ENCODE assay signal across 17 mouse cellular contexts in the genomic region with DNA sequence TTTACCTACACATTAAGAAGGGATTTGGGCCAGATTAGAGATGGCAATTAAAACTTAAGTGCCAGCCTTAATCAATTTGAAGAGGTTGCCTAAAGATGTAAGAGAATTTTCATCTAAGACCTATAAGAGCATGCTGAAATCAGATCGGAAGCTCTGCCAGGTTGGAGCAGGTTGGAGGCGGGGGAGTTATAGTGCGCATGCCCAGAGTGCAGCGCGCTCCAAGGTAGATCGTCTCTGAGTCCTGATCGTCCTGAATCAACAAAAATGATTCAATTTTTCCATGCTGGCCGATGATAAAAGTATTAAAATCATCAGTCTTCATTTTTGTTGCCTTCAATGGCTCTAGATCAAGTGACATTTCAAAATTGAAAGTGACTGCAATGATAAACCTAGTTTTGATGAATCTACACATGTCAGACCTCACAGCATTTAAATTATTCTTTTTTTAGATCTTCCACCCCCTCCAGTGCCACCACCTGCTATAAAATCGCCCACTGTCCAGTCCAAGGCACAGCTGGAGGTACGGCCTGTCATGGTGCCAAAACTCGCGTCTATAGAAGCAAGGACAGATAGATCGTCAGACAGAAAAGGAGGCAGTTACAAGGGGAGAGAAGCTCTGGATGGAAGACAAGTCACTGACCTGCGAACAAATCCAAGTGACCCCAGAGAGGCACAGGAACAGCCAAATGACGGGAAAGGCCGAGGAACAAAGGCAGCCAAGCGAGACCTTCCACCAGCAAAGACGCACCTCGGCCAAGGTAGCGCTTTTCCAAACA.
A peak's percentile ranks its signal among the peaks of the same experiment; 100 is the strongest.
DNase-seq lines count a peak whose midpoint lies in the region; ATAC-seq and TF ChIP-seq lines count a peak whose summit lies in the region.
"Had no signal": no experiment of that assay in that cellular context is flagged by ENCODE, and none has a peak within 500 bp of the region (broad histone marks: within the 10 kb centered on the region; RNA-seq: fewer than 3 reads in every experiment).

No protein-coding gene starts in this region.

- H3K36me3 ChIP-seq in hindbrain, postnatal 0 days (ENCODE audit: insufficient read depth, low read length): peaks cover 5% of the 10 kb centered on the region; the same call in 1 of the 2 replicates
- H3K36me3 ChIP-seq in hindbrain, embryonic 13.5 days: peaks cover 17% of the 10 kb centered on the region
- H3K36me3 ChIP-seq: heart, embryonic 15.5 days had no signal

- H3K9me3 ChIP-seq in hindbrain, postnatal 0 days (ENCODE audit: low read length): no peaks in the 10 kb centered on the region
- 0 out of 2 replicates have a peak, but pooled peaks cover under 1% of the 10 kb centered on the region for H3K9me3 ChIP-seq in hindbrain, embryonic 13.5 days
- H3K9me3 ChIP-seq: forebrain, embryonic 13.5 days; heart, embryonic 15.5 days; kidney, embryonic 15.5 days; midbrain, embryonic 10.5 days had no signal

- no peak overlapping the region for H3K9ac ChIP-seq in hindbrain, postnatal 0 days (replicated peaks; ENCODE audit: low read length)
- H3K9ac ChIP-seq in hindbrain, embryonic 13.5 days: no peak overlapping the region
- H3K9ac ChIP-seq: forebrain, embryonic 13.5 days; heart, embryonic 15.5 days; kidney, embryonic 15.5 days had no signal

- peak; percentile 65; the same call in 1 of the 2 replicates for TF ChIP-seq POLR2A in cerebellum, adult 2 months (IDR thresholded peaks at IDR 0.05; ENCODE audit: borderline replicate concordance, insufficient read depth, low read length)

- 57% methylated on average over 20 of the region's 20 CpGs for WGBS in hindbrain, postnatal 0 days
- 62% methylated on average over 20 of the region's 20 CpGs for WGBS in hindbrain, embryonic 13.5 days
- WGBS in cerebellum, adult 2 months: 11% methylated on average over 20 of the region's 20 CpGs

- ATAC-seq in hindbrain, postnatal 0 days: peak; percentile 82
- no peak for ATAC-seq in hindbrain, embryonic 13.5 days (ENCODE audit: low FRiP score)
- no peak for ATAC-seq in monocyte, adult 5-6 weeks (replicated peaks; ENCODE audit: insufficient number of reproducible peaks, low FRiP score, low TSS enrichment, poor library complexity, severe bottlenecking)
- ATAC-seq: forebrain, embryonic 13.5 days had no signal

- peak overlapping the region; percentile 36; the same call in 1 of the 2 replicates for H3K27ac ChIP-seq in hindbrain, postnatal 0 days
- H3K27ac ChIP-seq in hindbrain, embryonic 13.5 days: no peak overlapping the region
- H3K27ac ChIP-seq in cerebellum, adult 2 months (ENCODE audit: insufficient read depth, low read length): peak overlapping the region; percentile 8
- peak overlapping the region; percentile 69 for H3K27ac ChIP-seq in layer of hippocampus, adult 2 months
- H3K27ac ChIP-seq: forebrain, embryonic 13.5 days; heart, embryonic 15.5 days; kidney, embryonic 15.5 days; midbrain, embryonic 10.5 days had no signal

- H3K27me3 ChIP-seq in hindbrain, postnatal 0 days (ENCODE audit: insufficient read depth, low read length): no peaks in the 10 kb centered on the region
- no peaks in the 10 kb centered on the region for H3K27me3 ChIP-seq in hindbrain, embryonic 13.5 days
- H3K27me3 ChIP-seq in cerebellum, adult 2 months (ENCODE audit: control insufficient read depth, insufficient read depth, low read length): no peaks in the 10 kb centered on the region
- H3K27me3 ChIP-seq: forebrain, embryonic 13.5 days; heart, embryonic 15.5 days; kidney, embryonic 15.5 days had no signal

- peak; percentile 68 for DNase-seq in hindbrain, postnatal 0 days (ENCODE audit: low spot score)
- peak; percentile 8 for DNase-seq in R1 (ENCODE audit: low read depth, low spot score)
- DNase-seq in cerebellum, adult 2 months: peak; percentile 86 to 87
- DNase-seq in layer of hippocampus, adult 2 months (ENCODE audit: low spot score in 2 of 2): peak; percentile 34 to 56
- no peak for DNase-seq in adrenal gland, adult 18-20 months (ENCODE audit: low spot score in 2 of 2)
- no peak for DNase-seq in left cerebral cortex, adult 8-10 months (ENCODE audit: low spot score in 2 of 2)
- DNase-seq: B cell, adult 2 months; embryo, embryonic 11 days; heart, adult 11 months; lung, postnatal 36 days had no signal

- H3K4me2 ChIP-seq in hindbrain, postnatal 0 days (ENCODE audit: low read depth, low read length): peak overlapping the region; percentile 30
- H3K4me2 ChIP-seq in hindbrain, embryonic 13.5 days: no peak overlapping the region
- H3K4me2 ChIP-seq: forebrain, embryonic 13.5 days; heart, embryonic 15.5 days; kidney, embryonic 15.5 days had no signal

- peak overlapping the region; percentile 9; the same call in 1 of the 2 replicates for H3K4me3 ChIP-seq in hindbrain, postnatal 0 days (ENCODE audit: low read length)
- H3K4me3 ChIP-seq in hindbrain, embryonic 13.5 days: no peak overlapping the region
- H3K4me3 ChIP-seq in cerebellum, adult 2 months (replicated peaks; ENCODE audit: insufficient read depth, low read depth, low read length): peak overlapping the region; percentile 76
- H3K4me3 ChIP-seq in layer of hippocampus, adult 2 months: peak overlapping the region; percentile 44
- H3K4me3 ChIP-seq: forebrain, embryonic 13.5 days; heart, embryonic 15.5 days; kidney, embryonic 15.5 days; midbrain, embryonic 10.5 days; myocyte had no signal

- no peak for TF ChIP-seq CTCF in hindbrain, postnatal 0 days (IDR thresholded peaks at IDR 0.05; ENCODE audit: low read depth)
- TF ChIP-seq CTCF in cerebellum, adult 2 months (IDR thresholded peaks at IDR 0.05; ENCODE audit: borderline replicate concordance, insufficient read depth, low read depth, low read length): no peak
- TF ChIP-seq CTCF in layer of hippocampus, adult 2 months (conservative IDR thresholded peaks at IDR 0.05): no peak

- H3K4me1 ChIP-seq in hindbrain, postnatal 0 days (ENCODE audit: insufficient read depth, low read length): no peaks in the 10 kb centered on the region
- no peaks in the 10 kb centered on the region; the same call in 1 of the 2 replicates for H3K4me1 ChIP-seq in hindbrain, embryonic 13.5 days (replicated peaks)
- H3K4me1 ChIP-seq in cerebellum, adult 2 months (ENCODE audit: control insufficient read depth, insufficient read depth, low read length): no peaks in the 10 kb centered on the region
- H3K4me1 ChIP-seq: forebrain, embryonic 13.5 days; heart, embryonic 15.5 days; kidney, embryonic 15.5 days had no signal

Comparison
In these comparisons a context has a peak if more than half of its experiments do, and no peak if none do; other contexts are left out.
1. DNase-seq: peak in hindbrain, postnatal 0 days (single experiment), R1 (single experiment), cerebellum, adult 2 months (2 of 2) and layer of hippocampus, adult 2 months (2 of 2); none in adrenal gland, adult 18-20 months (0 of 2) and left cerebral cortex, adult 8-10 months (0 of 2).